Comparison of ENCODE assay signal across 8 mouse cellular contexts in the genomic region with DNA sequence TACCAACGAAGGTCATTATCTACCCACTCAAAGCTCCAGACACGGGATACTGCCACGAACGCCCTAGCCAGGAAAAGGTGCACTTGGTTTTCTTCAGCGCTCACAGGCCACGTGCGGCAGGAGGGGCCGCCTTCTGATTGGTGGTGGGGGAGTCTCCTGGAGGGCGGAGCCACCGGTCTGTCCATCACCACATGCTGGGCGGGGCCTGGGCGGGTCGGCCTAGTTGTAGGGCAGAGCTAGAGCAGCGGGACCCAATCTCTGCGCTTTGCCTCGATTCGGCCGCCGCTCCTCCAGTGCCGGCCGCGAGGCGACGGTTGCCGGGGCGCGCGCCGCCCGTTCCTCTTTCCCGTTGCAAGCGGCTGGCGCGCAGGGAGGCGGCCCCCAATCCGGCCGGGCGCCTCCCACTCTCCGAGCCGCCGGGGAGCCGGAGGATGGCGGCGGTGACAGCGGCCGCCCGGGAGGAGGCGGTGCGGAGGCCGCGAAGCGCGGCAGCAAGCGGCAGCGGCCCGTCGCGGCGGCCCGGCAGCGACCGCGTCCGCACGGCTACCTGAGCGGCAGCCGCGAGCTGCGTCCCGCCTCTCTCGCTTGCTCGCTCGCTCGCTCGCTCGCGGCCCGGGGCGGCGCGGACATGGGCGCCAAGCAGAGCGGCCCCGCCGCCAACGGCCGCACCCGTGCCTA. TPM values are rescaled to one million over a fixed set of nuclear protein-coding genes. Genes with fewer than 3 reads are reported as not detected.
DNase-seq lines count a peak whose midpoint lies in the region; ATAC-seq lines count a peak whose summit lies in the region.

A gene (plus strand): TSS at position 529 of the 678 bp plus-strand sequence.

- peak; percentile 99 for ATAC-seq in hindbrain, embryonic 11.5 days (ENCODE audit: low FRiP score)

- H3K4me1 ChIP-seq in hindbrain, embryonic 11.5 days (replicated peaks; ENCODE audit: control insufficient read depth, insufficient read depth, low read length), result no peaks in the 10 kb centered on the region

- WGBS in hindbrain, embryonic 11.5 days, result under 1% methylated on average over 44 of the region's 88 CpGs

- H3K9me3 ChIP-seq in hindbrain, embryonic 11.5 days (ENCODE audit: control insufficient read depth, low read length), result no peaks in the 10 kb centered on the region

- no peaks in the 10 kb centered on the region for H3K27me3 ChIP-seq in hindbrain, embryonic 11.5 days (ENCODE audit: control insufficient read depth, insufficient read depth, low read length)

- H3K4me3 ChIP-seq in hindbrain, embryonic 11.5 days (ENCODE audit: low read depth, low read length), result peak within 1 kb of the TSS; percentile 70

- no peaks in the 10 kb centered on the region for H3K36me3 ChIP-seq in hindbrain, embryonic 11.5 days (ENCODE audit: control insufficient read depth, insufficient read depth, low read length)

- H3K4me2 ChIP-seq in hindbrain, embryonic 11.5 days (replicated peaks; ENCODE audit: low read depth, low read length), result peak within 1 kb of the TSS; percentile 55

- DNase-seq in Muller cell, postnatal 12 days (ENCODE audit: inconsistent ontology term), result peak; percentile 99
- DNase-seq in cerebellum, adult 9-11 months, result peak; percentile 96
- peak; percentile 85 to 92 for DNase-seq in frontal cortex, adult 2 months (ENCODE audit: extremely low spot score in 1 of 2, low spot score in 1 of 2)
- DNase-seq in hindbrain, embryonic 11.5 days (ENCODE audit: low spot score), result peak; percentile 96
- DNase-seq in layer of hippocampus, postnatal 10 days (ENCODE audit: low spot score in 2 of 2), result peak; percentile 90 to 96
- peak; percentile 95 for DNase-seq in lung, postnatal 10 days
- peak; percentile 95 for DNase-seq in ovary, postnatal 36 days (ENCODE audit: low spot score)
- peak; percentile 94 for DNase-seq in thymus, postnatal 25 days

- H3K9ac ChIP-seq in hindbrain, embryonic 11.5 days (ENCODE audit: low read depth, low read length), result peak within 1 kb of the TSS; percentile 73

- H3K27ac ChIP-seq in hindbrain, embryonic 11.5 days (ENCODE audit: low read depth, low read length), result peak within 1 kb of the TSS; percentile 98

RNA-seq across cellular contexts. Expression of the gene that starts here (rescaled TPM):
- polyA plus RNA-seq in frontal cortex, adult 2 months (2012; rRNA removed), result 8.8 and 9.4 TPM in 2 replicates
- 3.2 and 3.6 TPM in 2 replicates for polyA plus RNA-seq in hindbrain, embryonic 11.5 days (2014; fragmentation: Nextera tagmentation; extraction: Ambion mirVana)
- total RNA-seq in layer of hippocampus, postnatal 10 days (2021), result 10 to 100 TPM; 44.1 to 50.0 TPM

Comparison
In these comparisons a context has a peak if more than half of its experiments do, and no peak if none do; other contexts are left out.
1. Peak in every context shown above with its lines: DNase-seq, ATAC-seq, H3K4me3 ChIP-seq and H3K27ac ChIP-seq.